Mouse (Mus musculus): ENCODE data around the gene Npb. TPM values are rescaled to one million over a fixed set of nuclear protein-coding genes. Genes with fewer than 3 reads are reported as not detected.
A peak's percentile ranks its signal among the peaks of the same experiment; 100 is the strongest.

Gene Npb
- polyA plus RNA-seq, 1 experiment, result 2.5 TPM

DNA sequence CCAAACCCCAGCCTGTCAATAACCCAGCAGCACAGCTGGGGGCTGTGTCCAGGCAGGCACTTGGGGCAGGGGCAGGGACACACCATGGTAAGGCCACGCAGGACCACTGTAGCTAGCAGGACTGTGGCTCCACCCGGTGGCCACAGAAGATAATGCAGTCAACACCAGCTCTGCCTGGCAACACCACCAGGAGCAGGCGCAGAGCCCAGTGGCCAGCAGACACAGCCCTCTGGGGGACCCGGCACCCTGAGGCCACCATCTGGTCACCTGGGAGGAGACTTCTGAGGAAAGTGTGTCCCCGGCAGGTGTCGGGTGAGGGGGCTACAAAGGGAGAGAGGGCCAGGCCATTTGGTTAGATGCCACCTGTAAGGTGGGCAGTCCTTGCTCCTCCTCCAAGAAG lies 4.5 kb downstream of the Npb start:
- H3K4me1 ChIP-seq (ENCODE audit: control insufficient read depth, insufficient read depth, low read length), result peaks cover 7% of the 10 kb centered on the region
- 37% methylated on average over 6 of the region's 6 CpGs for WGBS
- DNase-seq, result peak; percentile 70
- H3K4me3 ChIP-seq (replicated peaks; ENCODE audit: extremely low read depth, low read depth, low read length), result no peak overlapping the region
- peak; percentile 85 for TF ChIP-seq CTCF (IDR thresholded peaks at IDR 0.05; ENCODE audit: insufficient read depth, low read length)
- TF ChIP-seq POLR2A (IDR thresholded peaks at IDR 0.05; ENCODE audit: borderline replicate concordance, extremely low read depth, low read depth, low read length), result no peak

DNA sequence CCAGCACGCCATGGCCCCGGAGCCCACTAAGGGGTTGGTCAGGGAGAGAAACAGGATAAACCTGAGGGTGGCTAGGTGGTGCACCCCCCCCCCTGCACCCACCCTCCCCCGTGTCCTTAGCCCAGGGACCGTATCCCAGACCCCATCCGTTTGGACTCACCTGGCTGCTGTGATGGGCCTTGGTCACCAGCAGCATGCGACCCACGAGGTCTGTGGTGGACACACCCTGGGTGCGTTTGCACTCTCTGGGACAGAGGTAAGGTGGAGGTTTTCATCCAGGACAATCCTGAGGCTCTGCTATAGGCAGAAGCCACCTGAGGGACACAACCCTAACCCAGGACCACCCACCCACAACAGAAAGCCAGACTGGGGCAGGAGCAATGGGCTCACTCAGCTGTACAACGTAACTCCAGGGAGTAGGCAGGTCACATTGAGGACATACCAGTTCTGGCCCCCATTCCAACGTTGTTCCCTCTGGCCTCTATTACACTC lies 5.2 kb downstream of the Npb start:
- 92% methylated on average over 10 of the region's 10 CpGs for WGBS
- peaks cover 7% of the 10 kb centered on the region for H3K4me1 ChIP-seq (ENCODE audit: control insufficient read depth, insufficient read depth, low read length)
- TF ChIP-seq CTCF (IDR thresholded peaks at IDR 0.05; ENCODE audit: insufficient read depth, low read length) (no peak), POLR2A (IDR thresholded peaks at IDR 0.05; ENCODE audit: borderline replicate concordance, extremely low read depth, low read depth, low read length) (no peak)
- no peak for DNase-seq
- no peak overlapping the region for H3K4me3 ChIP-seq (replicated peaks; ENCODE audit: extremely low read depth, low read depth, low read length)

DNA sequence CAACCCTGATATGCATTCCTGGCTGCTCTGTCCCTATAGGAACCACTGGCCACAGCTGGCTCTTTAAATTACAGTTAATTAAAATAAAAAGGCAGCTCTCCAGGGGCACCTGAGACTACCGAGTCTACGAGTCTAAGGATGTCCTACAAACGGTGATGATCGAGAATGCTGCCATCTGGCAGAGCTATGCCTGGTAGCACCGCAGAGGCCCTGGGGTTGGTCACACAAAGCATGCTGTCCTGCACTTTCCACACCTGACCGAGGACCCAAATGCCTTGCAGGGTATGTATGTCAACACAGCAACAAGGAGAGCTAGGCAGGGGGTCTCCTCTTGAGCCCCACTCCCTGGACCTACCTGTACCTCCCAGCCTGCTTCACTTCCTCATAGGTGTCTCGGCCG lies 5.7 kb downstream of the Npb start:
- no peak for DNase-seq
- TF ChIP-seq CTCF (IDR thresholded peaks at IDR 0.05; ENCODE audit: insufficient read depth, low read length) (no peak), POLR2A (IDR thresholded peaks at IDR 0.05; ENCODE audit: borderline replicate concordance, extremely low read depth, low read depth, low read length) (no peak)
- Histone ChIP-seq H3K4me1 (ENCODE audit: control insufficient read depth, insufficient read depth, low read length) (peaks cover 4% of the 10 kb centered on the region; the same call in 1 of the 2 replicates), H3K4me3 (replicated peaks; ENCODE audit: extremely low read depth, low read depth, low read length) (no peak overlapping the region)
- WGBS, result 88% methylated on average over 8 of the region's 8 CpGs

DNA sequence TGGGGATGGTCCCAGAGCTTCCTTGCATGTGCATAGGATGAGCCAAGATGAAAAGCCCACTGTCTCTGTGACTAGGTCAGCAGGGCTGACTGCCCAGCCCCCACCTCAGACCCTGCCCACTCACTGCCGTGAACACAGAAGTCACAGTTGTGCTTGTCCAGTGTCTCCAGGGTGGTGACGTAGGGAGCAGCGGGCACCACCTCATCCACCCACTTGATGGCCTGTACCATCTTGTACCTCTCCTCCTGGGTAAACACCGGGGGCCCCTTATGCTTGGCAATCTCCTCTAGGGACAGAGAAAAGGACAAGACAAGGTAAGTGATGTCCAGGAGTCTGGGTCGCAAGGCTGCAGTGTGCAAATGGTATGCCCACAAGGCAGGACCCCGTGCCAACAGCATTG lies 6.9 kb downstream of the Npb start:
- no peak overlapping the region for H3K4me3 ChIP-seq (replicated peaks; ENCODE audit: extremely low read depth, low read depth, low read length)
- 90% methylated on average over 6 of the region's 6 CpGs for WGBS
- peaks cover 4% of the 10 kb centered on the region; the same call in 1 of the 2 replicates for H3K4me1 ChIP-seq (ENCODE audit: control insufficient read depth, insufficient read depth, low read length)
- TF ChIP-seq POLR2A (IDR thresholded peaks at IDR 0.05; ENCODE audit: borderline replicate concordance, extremely low read depth, low read depth, low read length) (no peak), CTCF (IDR thresholded peaks at IDR 0.05; ENCODE audit: insufficient read depth, low read length) (no peak)
- DNase-seq, result no peak

DNA sequence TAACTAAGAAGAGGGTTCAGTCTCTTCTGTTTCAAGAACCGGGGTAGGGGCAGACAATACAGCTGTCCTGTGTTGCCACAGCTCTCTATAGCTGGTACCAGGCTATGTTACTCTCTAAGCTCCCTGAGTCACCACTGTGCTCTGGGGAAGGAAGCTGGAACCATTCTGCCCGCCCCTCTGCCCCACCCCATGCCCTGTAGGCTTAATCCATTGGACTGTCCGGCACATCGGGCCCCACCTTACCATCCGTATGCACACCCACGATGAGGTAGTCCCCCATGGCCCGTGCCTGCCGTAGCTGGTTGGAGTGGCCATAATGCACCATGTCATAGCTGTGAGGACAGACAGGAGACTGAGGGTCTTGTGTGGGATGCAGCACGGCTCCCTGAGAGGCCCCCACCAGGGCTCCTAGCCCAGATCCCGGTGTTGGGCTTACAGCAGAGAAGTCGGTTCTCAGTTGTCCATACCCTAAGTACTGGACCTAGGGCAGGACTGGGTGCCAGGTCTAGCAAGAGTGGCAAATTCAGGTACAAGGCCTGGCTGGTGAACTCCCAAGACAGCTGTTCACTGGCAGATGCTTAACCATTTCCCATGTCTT lies 7.4 kb downstream of the Npb start:
- no peak for DNase-seq
- Histone ChIP-seq H3K4me1 (ENCODE audit: control insufficient read depth, insufficient read depth, low read length) (peaks cover 4% of the 10 kb centered on the region; the same call in 1 of the 2 replicates), H3K4me3 (replicated peaks; ENCODE audit: extremely low read depth, low read depth, low read length) (no peak overlapping the region)
- 88% methylated on average over 11 of the region's 11 CpGs for WGBS
- TF ChIP-seq POLR2A (IDR thresholded peaks at IDR 0.05; ENCODE audit: borderline replicate concordance, extremely low read depth, low read depth, low read length) (no peak), CTCF (IDR thresholded peaks at IDR 0.05; ENCODE audit: insufficient read depth, low read length) (no peak)

DNA sequence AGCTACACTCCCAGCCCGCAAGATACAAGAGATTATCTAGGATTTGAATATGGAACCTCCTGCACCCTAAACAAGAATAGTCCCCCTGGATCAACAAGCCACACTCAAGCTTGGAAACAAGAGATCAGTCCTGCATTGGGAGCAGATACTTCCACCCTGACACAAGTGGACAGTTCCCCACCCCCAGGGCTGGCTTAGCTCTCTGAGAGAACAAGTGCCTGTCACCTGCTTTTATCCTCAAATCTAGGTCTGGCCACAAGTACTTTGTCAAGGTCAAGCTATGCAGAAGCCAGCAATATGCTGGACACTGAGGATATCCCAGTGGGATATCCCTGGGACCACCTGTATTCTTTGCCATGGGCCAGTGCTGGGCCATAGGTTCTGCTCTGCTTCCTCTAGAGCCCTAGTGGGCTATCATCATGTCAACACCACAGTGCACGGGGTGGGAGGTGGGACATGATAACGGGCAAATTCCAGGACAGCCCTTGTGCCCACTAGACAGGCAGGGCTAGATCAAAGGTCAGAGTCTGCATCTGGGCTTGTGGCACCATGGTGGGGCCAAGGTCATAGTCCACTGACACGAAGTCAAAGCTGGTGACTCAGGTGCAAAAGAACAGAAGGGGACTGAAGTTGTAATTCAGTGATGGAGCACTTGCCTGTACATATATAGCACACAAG lies 8.5 kb downstream of the Npb start:
- no peak for TF ChIP-seq CTCF (IDR thresholded peaks at IDR 0.05; ENCODE audit: insufficient read depth, low read length)
- TF ChIP-seq POLR2A (IDR thresholded peaks at IDR 0.05; ENCODE audit: borderline replicate concordance, extremely low read depth, low read depth, low read length), result no peak
- 39% methylated on average over 4 of the region's 4 CpGs for WGBS
- H3K4me1 ChIP-seq (ENCODE audit: control insufficient read depth, insufficient read depth, low read length), result peaks cover 4% of the 10 kb centered on the region; the same call in 1 of the 2 replicates
- no peak for DNase-seq
- peak overlapping the region; percentile 15 for H3K4me3 ChIP-seq (replicated peaks; ENCODE audit: extremely low read depth, low read depth, low read length)

DNA sequence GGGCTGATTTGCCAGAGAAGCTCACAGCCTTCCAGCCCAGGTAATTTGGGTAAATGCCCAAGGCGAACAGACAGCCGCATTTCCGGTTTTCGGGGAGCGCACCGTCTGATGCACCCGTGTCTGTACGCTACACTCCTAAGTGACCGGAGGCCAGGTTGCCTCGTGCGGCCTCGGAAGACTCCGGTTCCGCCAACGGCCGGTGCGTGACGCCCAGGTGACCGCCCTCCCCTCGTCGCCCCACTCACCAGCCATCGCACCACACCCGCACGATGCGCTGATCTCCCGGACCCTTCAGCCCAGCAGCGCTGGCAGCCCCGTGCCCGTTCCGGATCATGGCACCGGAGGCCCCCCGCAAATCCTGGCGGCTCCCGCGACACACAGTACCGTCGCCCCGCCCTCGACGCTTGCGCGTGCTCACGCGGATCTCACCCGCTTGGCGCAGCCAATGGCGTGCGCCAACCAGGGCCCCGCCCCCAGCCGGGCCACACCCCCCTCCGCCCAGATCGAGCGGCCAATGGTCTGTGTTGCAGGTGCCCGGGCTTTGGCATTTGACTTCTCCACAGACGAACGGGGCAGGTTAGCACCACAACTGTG lies 9.3 kb downstream of the Npb start, which contains the start of gene Pcyt2:
Pcyt2 (minus strand) TSS at position 418 of the 594 bp plus-strand sequence.
- H3K4me3 ChIP-seq (replicated peaks; ENCODE audit: extremely low read depth, low read depth, low read length), result peak within 1 kb of the TSS; percentile 97
- H3K4me1 ChIP-seq (ENCODE audit: control insufficient read depth, insufficient read depth, low read length), result peaks cover 4% of the 10 kb centered on the region; the same call in 1 of the 2 replicates
- TF ChIP-seq CTCF (IDR thresholded peaks at IDR 0.05; ENCODE audit: insufficient read depth, low read length), result no peak
- TF ChIP-seq POLR2A (IDR thresholded peaks at IDR 0.05; ENCODE audit: borderline replicate concordance, extremely low read depth, low read depth, low read length), result peak; percentile 71; the same call in 1 of the 2 replicates
- peak; percentile 89 for DNase-seq
- WGBS, result under 1% methylated on average over 56 of the region's 56 CpGs

DNA sequence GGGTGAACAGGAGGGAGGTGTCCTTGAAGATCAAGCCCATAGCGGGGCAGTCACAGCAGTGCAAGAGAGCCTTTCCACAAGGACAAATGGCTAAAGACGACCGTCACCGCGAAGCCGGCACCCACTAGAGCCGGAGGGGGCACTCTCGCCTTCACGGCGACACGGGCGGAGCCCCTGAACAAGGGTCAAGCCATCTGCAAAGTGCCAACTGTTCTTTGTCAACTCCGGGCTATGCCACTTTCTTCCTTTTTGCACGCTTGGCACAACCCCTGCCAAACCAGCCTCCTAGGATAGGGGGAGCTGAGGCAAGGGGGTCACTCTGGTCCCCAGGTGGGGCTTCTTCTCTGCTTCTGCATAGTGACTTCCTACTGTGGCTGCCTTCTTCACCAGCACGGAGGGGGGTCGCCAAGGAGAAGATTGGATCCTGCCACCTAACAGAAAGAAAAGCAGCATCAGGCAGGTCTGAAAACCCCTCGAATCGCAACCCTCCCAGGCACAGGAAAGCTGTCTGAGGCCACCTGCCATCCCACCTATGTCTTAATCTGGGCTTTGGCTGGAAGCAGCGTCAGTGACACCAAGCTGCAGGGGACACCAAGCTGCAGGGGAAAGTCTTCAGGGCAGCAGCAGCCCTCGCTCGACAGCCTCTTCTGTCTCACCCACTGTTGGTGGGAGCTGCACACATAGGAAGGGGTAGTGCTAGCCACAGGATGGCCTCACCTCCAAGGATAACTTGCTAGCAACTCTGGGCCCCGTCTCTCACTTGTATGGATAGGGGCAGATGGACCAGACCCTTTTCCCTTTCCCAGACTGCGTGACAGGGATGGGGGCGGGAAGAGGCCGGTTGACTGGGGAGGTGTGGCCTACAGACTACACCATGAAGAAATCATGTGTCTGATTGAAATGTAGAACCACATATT lies 10.6 kb downstream of the Npb start:
- Histone ChIP-seq H3K4me1 (ENCODE audit: control insufficient read depth, insufficient read depth, low read length) (peaks cover 5% of the 10 kb centered on the region; the same call in 1 of the 2 replicates), H3K4me3 (replicated peaks; ENCODE audit: extremely low read depth, low read depth, low read length) (no peak overlapping the region)
- WGBS, result 94% methylated on average over 25 of the region's 25 CpGs
- no peak for TF ChIP-seq POLR2A (IDR thresholded peaks at IDR 0.05; ENCODE audit: borderline replicate concordance, extremely low read depth, low read depth, low read length)
- TF ChIP-seq CTCF (IDR thresholded peaks at IDR 0.05; ENCODE audit: insufficient read depth, low read length), result no peak
- no peak for DNase-seq

DNA sequence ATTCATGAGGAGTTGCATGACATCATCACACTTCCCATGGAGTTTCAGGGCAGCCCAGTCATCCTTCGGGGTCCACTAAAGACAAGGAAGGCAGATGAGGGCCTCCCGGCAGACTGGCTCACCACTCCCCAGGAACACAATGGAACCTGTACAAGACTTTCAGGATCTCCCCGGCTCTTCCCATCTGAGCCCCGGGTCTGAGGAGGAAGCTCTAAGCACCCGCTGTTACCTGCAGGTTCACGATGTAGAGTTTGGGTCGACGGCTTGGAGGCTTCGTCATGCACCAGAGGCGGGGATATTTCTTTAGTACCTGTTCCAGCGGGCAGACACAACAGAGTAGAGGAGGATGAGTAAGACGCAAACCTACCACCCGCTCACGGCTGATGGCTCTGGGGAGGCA lies 11.9 kb downstream of the Npb start:
- H3K4me1 ChIP-seq (ENCODE audit: control insufficient read depth, insufficient read depth, low read length), result peaks cover 10% of the 10 kb centered on the region
- DNase-seq, result no peak
- no peak overlapping the region for H3K4me3 ChIP-seq (replicated peaks; ENCODE audit: extremely low read depth, low read depth, low read length)
- 90% methylated on average over 14 of the region's 14 CpGs for WGBS
- TF ChIP-seq CTCF (IDR thresholded peaks at IDR 0.05; ENCODE audit: insufficient read depth, low read length), result no peak
- TF ChIP-seq POLR2A (IDR thresholded peaks at IDR 0.05; ENCODE audit: borderline replicate concordance, extremely low read depth, low read depth, low read length), result no peak

Data from lung, adult 2 months (tissue).